Mouse (Mus musculus): Measurements from ENCODE around the gene Pdcd1lg2. TPM values are rescaled to one million over a fixed set of nuclear protein-coding genes. Genes with fewer than 3 reads are reported as not detected.

The Pdcd1lg2 gene
- total and polyA plus RNA-seq, 3 experiments: 1.7 to 5.4 TPM; not detected in 1

- no peak for DNase-seq (ENCODE audit: low read depth, low spot score)
- Histone ChIP-seq H3K27me3 (ENCODE audit: control insufficient read depth in 1 of 2, insufficient read depth in 2 of 2, low read length in 2 of 2) (no peaks in the 10 kb centered on the region), H3K4me3 (ENCODE audit: control insufficient read depth in 1 of 2, insufficient read depth in 1 of 2, low read depth in 2 of 2, low read length in 2 of 2) (no peak overlapping the region), H3K4me1 (ENCODE audit: control insufficient read depth in 1 of 2, insufficient read depth in 2 of 2, low read length in 2 of 2) (peaks cover 6 to 7% of the 10 kb centered on the region in 2 experiments), H3K9ac (ENCODE audit: control insufficient read depth, low read depth, low read length, poor library complexity, severe bottlenecking) (no peak overlapping the region), H3K27ac (ENCODE audit: control insufficient read depth, low read depth, low read length) (no peak overlapping the region), H3K79me2 (ENCODE audit: control insufficient read depth, insufficient read depth, low read length, poor library complexity) (peaks cover 17% of the 10 kb centered on the region), H3K9me3 (replicated peaks; ENCODE audit: insufficient read depth, low read length) (no peaks in the 10 kb centered on the region), H3K36me3 (ENCODE audit: control insufficient read depth in 1 of 2, insufficient read depth in 2 of 2, low read length in 2 of 2) (peaks cover 0 to 8% of the 10 kb centered on the region in 2 experiments; a peak in 2 of 4 replicates)
- no peak for TF ChIP-seq E2F4 (IDR thresholded peaks at IDR 0.05; ENCODE audit: borderline replicate concordance, low read depth, low read length)
- no peak for TF ChIP-seq BHLHE40 (IDR thresholded peaks at IDR 0.05; ENCODE audit: borderline replicate concordance, low read depth, low read length)
- no peak for TF ChIP-seq GATA1 (IDR thresholded peaks at IDR 0.05; ENCODE audit: low read depth, low read length)
- TF ChIP-seq HCFC1 (IDR thresholded peaks at IDR 0.05; ENCODE audit: low read depth, low read length): no peak
- no peak for TF ChIP-seq TBP (IDR thresholded peaks at IDR 0.05; ENCODE audit: low read depth, low read length)
- no peak for TF ChIP-seq MAZ (IDR thresholded peaks at IDR 0.05; ENCODE audit: low read depth, low read length)
These were observed 107.7 kb downstream of the Pdcd1lg2 start for GRCm38 (mm10) chr19:29518409-29518808.

- Histone ChIP-seq H3K79me2 (ENCODE audit: control insufficient read depth, insufficient read depth, low read length, poor library complexity) (peaks cover 22% of the 10 kb centered on the region), H3K4me1 (ENCODE audit: control insufficient read depth in 1 of 2, insufficient read depth in 2 of 2, low read length in 2 of 2) (peaks cover 9 to 10% of the 10 kb centered on the region in 2 experiments), H3K9ac (ENCODE audit: control insufficient read depth, low read depth, low read length, poor library complexity, severe bottlenecking) (no peak overlapping the region), H3K27ac (ENCODE audit: control insufficient read depth, low read depth, low read length) (no peak overlapping the region), H3K9me3 (replicated peaks; ENCODE audit: insufficient read depth, low read length) (no peaks in the 10 kb centered on the region), H3K27me3 (ENCODE audit: control insufficient read depth in 1 of 2, insufficient read depth in 2 of 2, low read length in 2 of 2) (no peaks in the 10 kb centered on the region), H3K4me3 (ENCODE audit: control insufficient read depth in 1 of 2, insufficient read depth in 1 of 2, low read depth in 2 of 2, low read length in 2 of 2) (no peak overlapping the region), H3K36me3 (ENCODE audit: control insufficient read depth in 1 of 2, insufficient read depth in 2 of 2, low read length in 2 of 2) (peaks cover 0 to 13% of the 10 kb centered on the region in 2 experiments; a peak in 2 of 4 replicates)
- no peak for DNase-seq (ENCODE audit: low read depth, low spot score)
- TF ChIP-seq RAD21 (IDR thresholded peaks at IDR 0.05; ENCODE audit: low read depth, low read length) (no peak), POLR2A (IDR thresholded peaks at IDR 0.05; ENCODE audit: control insufficient read depth in 1 of 2, insufficient read depth in 1 of 2, low read depth in 1 of 2, low read length in 2 of 2, poor library complexity in 1 of 2) (no peak), TCF12 (IDR thresholded peaks at IDR 0.05; ENCODE audit: low read depth, low read length) (no peak), GATA1 (IDR thresholded peaks at IDR 0.05; ENCODE audit: low read depth, low read length) (no peak)
These were observed 108.2 kb downstream of the Pdcd1lg2 start for GRCm38 (mm10) chr19:29518922-29519321.

Other genes with a start within 250 kb of the Pdcd1lg2 start
- gene Jak2, start 159.1 kb upstream of the Pdcd1lg2 start, total RNA-seq (2012; rRNA removed): 26.4 and 32.8 TPM in 2 replicates
- gene Jak2, start 159.1 kb upstream of the Pdcd1lg2 start, polyA plus RNA-seq (2012; ENCODE audit: insufficient read depth in 1 of 2, insufficient read length in 2 of 2, low read depth in 1 of 2, low replicate concordance in 2 of 2, missing spikeins in 1 of 2): 10 to 100 TPM; 30.2 to 78.6 TPM
- gene Insl6, start 85.6 kb upstream of the Pdcd1lg2 start, total RNA-seq (2012; rRNA removed): 2.2 and 3.1 TPM in 2 replicates
- 1 to 10 TPM in 1 of 2 experiments, not detected in 1; 9.9 TPM for gene Insl6, start 85.6 kb upstream of the Pdcd1lg2 start, polyA plus RNA-seq (2012; ENCODE audit: insufficient read depth in 1 of 2, insufficient read length in 2 of 2, low read depth in 1 of 2, low replicate concordance in 2 of 2, missing spikeins in 1 of 2)
- 0.04 TPM in 1 of 2 replicates, not detected in the other for gene Rln1, start 76.2 kb upstream of the Pdcd1lg2 start, total RNA-seq (2012; rRNA removed)
- gene Rln1, start 76.2 kb upstream of the Pdcd1lg2 start, polyA plus RNA-seq (2012; ENCODE audit: insufficient read depth in 1 of 2, insufficient read length in 2 of 2, low read depth in 1 of 2, low replicate concordance in 2 of 2, missing spikeins in 1 of 2): not detected
- 107 and 117 TPM in 2 replicates for gene Plgrkt, start 43.5 kb upstream of the Pdcd1lg2 start, total RNA-seq (2012; rRNA removed)
- 100 to 1,000 TPM in 1 of 2 experiments, not detected in 1; 145 TPM for gene Plgrkt, start 43.5 kb upstream of the Pdcd1lg2 start, polyA plus RNA-seq (2012; ENCODE audit: insufficient read depth in 1 of 2, insufficient read length in 2 of 2, low read depth in 1 of 2, low replicate concordance in 2 of 2, missing spikeins in 1 of 2)
- gene Cd274, start 43.5 kb upstream of the Pdcd1lg2 start, total RNA-seq (2012; rRNA removed): 3.1 and 3.2 TPM in 2 replicates
- gene Cd274, start 43.5 kb upstream of the Pdcd1lg2 start, polyA plus RNA-seq (2012; ENCODE audit: insufficient read depth in 1 of 2, insufficient read length in 2 of 2, low read depth in 1 of 2, low replicate concordance in 2 of 2, missing spikeins in 1 of 2): 1 to 10 TPM in 1 of 2 experiments, not detected in 1; 5.0 TPM
- 41.0 and 43.8 TPM in 2 replicates for gene Ric1, start 111.4 kb downstream of the Pdcd1lg2 start, total RNA-seq (2012; rRNA removed)
- gene Ric1, start 111.4 kb downstream of the Pdcd1lg2 start, polyA plus RNA-seq (2012; ENCODE audit: insufficient read depth in 1 of 2, insufficient read length in 2 of 2, low read depth in 1 of 2, low replicate concordance in 2 of 2, missing spikeins in 1 of 2): 10 to 100 TPM; 54.2 to 77.2 TPM
- 62.3 and 68.4 TPM in 2 replicates for gene Ermp1, start 237.5 kb downstream of the Pdcd1lg2 start, total RNA-seq (2012; rRNA removed)
- gene Ermp1, start 237.5 kb downstream of the Pdcd1lg2 start, polyA plus RNA-seq (2012; ENCODE audit: insufficient read depth in 1 of 2, insufficient read length in 2 of 2, low read depth in 1 of 2, low replicate concordance in 2 of 2, missing spikeins in 1 of 2): 100 to 1,000 TPM in 1 of 2 experiments, 10 to 100 TPM in 1; 82.0 to 167 TPM

Data from MEL (cell line).